Mouse (Mus musculus) bone marrow macrophage, adult 2 months (primary cell): ENCODE measurements around the gene Asrgl1. TPM values are rescaled to one million over a fixed set of nuclear protein-coding genes. Genes with fewer than 3 reads are reported as not detected.
"Not testable (repeated sequence)": the region's sequence is repeated elsewhere in the genome, so short reads cannot be mapped to it uniquely, and the experiment has no call there.

Experiments
- H3K27ac ChIP-seq: 2 replicates; pipeline ENCODE4 v1.5.1; 2012; ENCODE audit warnings: low read depth, low read length; ENCODE audit not compliant: insufficient read depth
- H3K4me1 ChIP-seq: 2 replicates; pipeline ENCODE4 v1.6.1; 2012; ENCODE audit warnings: low read length; ENCODE audit not compliant: control insufficient read depth, insufficient read depth
- H3K4me3 ChIP-seq: 2 replicates; pipeline ENCODE4 v1.5.1; 2012; ENCODE audit warnings: mild to moderate bottlenecking, low read length, moderate library complexity; ENCODE audit not compliant: insufficient read depth
- CTCF ChIP-seq: IDR thresholded peaks from 2 replicates; pipeline ENCODE4 v1.5.1; 2012; ENCODE audit warnings: low read depth, mild to moderate bottlenecking, low read length, moderate library complexity
- POLR2A ChIP-seq: IDR thresholded peaks from 2 replicates; pipeline ENCODE4 v1.6.1; 2012; ENCODE audit warnings: mild to moderate bottlenecking, low read depth, low read length, borderline replicate concordance
- polyA plus RNA-seq: library from polyadenylated mRNA; stranded (reverse); fragments of >200 nt; gene quantifications from 2 replicates; pipeline ENCODE4 v1.2.4, GENCODE M21; 2012; ENCODE audit not compliant: missing spikeins, insufficient read depth, insufficient read length

The Asrgl1 gene
- polyA plus RNA-seq, 1 experiment: 4.0 TPM

DNA sequence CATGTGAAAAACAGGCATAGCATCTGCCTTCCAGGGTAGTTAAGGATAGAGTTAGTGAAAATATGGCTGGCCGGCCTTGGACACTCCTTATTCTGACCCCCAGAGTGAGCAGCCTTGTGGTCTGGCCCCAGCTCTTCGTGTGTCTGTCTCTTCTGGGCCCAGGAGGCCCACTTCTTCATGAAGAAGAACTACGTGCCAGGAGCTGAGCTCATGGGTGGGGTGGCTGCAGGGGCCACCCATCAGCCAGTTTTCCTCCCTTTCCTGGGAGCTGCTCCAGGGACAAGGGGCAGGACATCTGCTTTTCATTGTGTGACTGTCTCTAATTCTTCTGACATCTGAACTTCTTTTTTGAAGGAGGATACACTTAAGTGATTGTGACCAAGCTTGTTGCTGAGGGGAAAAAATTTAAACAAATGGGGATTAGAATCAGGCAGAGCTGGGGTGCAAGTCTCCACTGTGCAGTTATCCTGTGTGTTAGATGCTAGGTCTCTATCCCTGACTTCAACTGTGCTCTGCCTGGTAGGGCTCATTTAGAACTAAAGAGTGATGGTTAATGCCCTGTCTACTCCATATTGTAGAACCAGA lies 30.2 kb downstream of the Asrgl1 start:
- Histone ChIP-seq H3K4me3 (no peak overlapping the region), H3K27ac (no peak overlapping the region), H3K4me1 (peaks cover 8% of the 10 kb centered on the region)
- TF ChIP-seq CTCF (no peak), POLR2A (no peak)

- peaks cover 3% of the 10 kb centered on the region for H3K4me1 ChIP-seq
- no peak overlapping the region for H3K4me3 ChIP-seq
- no peak overlapping the region for H3K27ac ChIP-seq
- TF ChIP-seq CTCF: no peak
Observed at GRCm38 (mm10) chr19:9103986-9104385, 31.4 kb downstream of the Asrgl1 start.

GRCm38 (mm10) chr19:9101062-9101457 lies 34.4 kb downstream of the Asrgl1 start:
- Histone ChIP-seq H3K4me1 (peaks cover 3% of the 10 kb centered on the region), H3K27ac (no peak overlapping the region), H3K4me3 (no peak overlapping the region)
- no peak for TF ChIP-seq CTCF
- TF ChIP-seq POLR2A: no peak

DNA sequence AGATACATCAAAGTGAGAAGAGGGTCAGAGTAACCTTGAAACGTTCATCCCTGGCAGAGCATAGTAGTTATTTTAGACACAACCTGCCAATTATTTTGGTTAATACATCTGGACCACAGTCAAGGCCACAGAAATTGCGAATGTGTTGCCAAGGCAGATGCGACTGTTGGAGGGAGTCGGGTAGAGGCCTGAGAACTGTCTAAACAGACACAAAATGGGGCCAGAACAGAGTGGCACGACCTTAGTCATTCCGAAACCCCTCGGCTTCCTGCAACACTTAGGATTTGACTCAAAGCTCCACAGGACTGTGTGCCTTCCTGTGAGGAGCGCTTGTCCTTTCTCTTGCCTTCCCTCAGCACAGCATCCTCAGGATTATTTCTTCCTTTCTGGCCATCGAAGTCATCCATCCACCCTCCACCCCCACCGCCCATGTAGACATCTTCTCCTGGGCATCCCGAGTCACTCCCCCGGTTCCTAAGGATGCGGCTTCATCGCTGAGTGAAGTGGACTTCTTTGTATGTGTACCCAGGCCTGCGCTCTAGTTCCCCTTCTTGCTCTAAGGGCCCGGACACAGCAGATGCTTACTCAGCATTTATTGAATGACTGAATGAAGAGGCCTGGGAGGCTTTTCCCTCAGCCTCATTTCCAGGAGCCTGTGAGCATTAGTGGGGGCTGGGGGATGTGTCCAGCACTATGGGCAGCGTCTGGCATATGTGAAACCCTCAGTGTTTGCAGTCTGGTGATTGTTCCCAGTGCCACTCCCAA lies 35.0 kb downstream of the Asrgl1 start:
- H3K4me3 ChIP-seq: no peak overlapping the region
- H3K4me1 ChIP-seq: peaks cover 3% of the 10 kb centered on the region
- TF ChIP-seq CTCF (no peak), POLR2A (no peak)
- no peak overlapping the region for H3K27ac ChIP-seq

GRCm38 (mm10) chr19:9099751-9100150 lies 35.7 kb downstream of the Asrgl1 start:
- Histone ChIP-seq H3K4me3 (no peak overlapping the region), H3K27ac (no peak overlapping the region), H3K4me1 (peaks cover 3% of the 10 kb centered on the region)
- no peak for TF ChIP-seq POLR2A
- no peak for TF ChIP-seq CTCF

GRCm38 (mm10) chr19:9097441-9097840 lies 38.0 kb downstream of the Asrgl1 start:
- no peak overlapping the region for H3K4me3 ChIP-seq
- no peak for TF ChIP-seq CTCF
- TF ChIP-seq POLR2A: no peak
- no peak overlapping the region for H3K27ac ChIP-seq
- peaks cover 3% of the 10 kb centered on the region for H3K4me1 ChIP-seq

DNA sequence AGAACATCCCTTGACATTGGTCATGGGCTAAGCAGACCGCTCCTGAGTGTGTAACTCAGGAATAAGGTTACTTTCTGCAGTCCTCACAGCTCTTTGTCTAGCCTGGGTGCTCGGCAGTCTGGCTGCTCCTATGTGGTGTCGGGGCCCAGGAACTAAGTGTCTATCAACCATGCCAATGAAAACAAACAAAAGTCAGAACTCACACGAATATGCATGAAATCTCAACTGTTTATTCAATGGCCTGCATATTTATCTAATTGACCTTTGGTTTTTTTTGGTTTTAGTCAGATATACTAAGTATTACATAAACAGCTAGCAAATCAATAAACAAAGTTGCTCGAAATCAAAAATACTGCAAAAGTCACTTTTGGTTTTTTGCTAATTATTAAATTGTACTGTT lies 40.3 kb downstream of the Asrgl1 start:
- Histone ChIP-seq H3K27ac (no peak overlapping the region), H3K4me3 (no peak overlapping the region), H3K4me1 (peaks cover 4% of the 10 kb centered on the region)
- TF ChIP-seq CTCF (no peak), POLR2A (no peak)

GRCm38 (mm10) chr19:9090709-9091108 lies 44.7 kb downstream of the Asrgl1 start:
- no peak overlapping the region for H3K27ac ChIP-seq
- H3K4me3 ChIP-seq: no peak overlapping the region
- peaks cover 5% of the 10 kb centered on the region for H3K4me1 ChIP-seq
- no peak for TF ChIP-seq CTCF
- TF ChIP-seq POLR2A: no peak

GRCm38 (mm10) chr19:9090191-9090590 lies 45.2 kb downstream of the Asrgl1 start:
- Histone ChIP-seq H3K4me1 (peaks cover 5% of the 10 kb centered on the region), H3K4me3 (no peak overlapping the region), H3K27ac (no peak overlapping the region)
- no peak for TF ChIP-seq POLR2A
- no peak for TF ChIP-seq CTCF

- Histone ChIP-seq H3K4me3 (no peak within 1 kb of the TSS), H3K4me1 (peaks cover 9% of the 10 kb centered on the region), H3K27ac (no peak within 1 kb of the TSS)
- TF ChIP-seq POLR2A (no peak), CTCF (no peak)
Observed at GRCm38 (mm10) chr19:9087821-9088220, 47.6 kb downstream of the Asrgl1 start, which contains the start of gene Scgb1a1. Gene Scgb1a1 (minus strand): TSS chr19:9087958.

GRCm38 (mm10) chr19:9083892-9084291 lies 51.5 kb downstream of the Asrgl1 start:
- H3K4me3 ChIP-seq, H3K27ac ChIP-seq: not testable (repeated sequence)
- H3K4me1 ChIP-seq: peaks cover 20% of the 10 kb centered on the region
